Mouse (Mus musculus) intestine, postnatal 0 days (tissue): ENCODE measurements around the gene Vrk2. TPM values are rescaled to one million over a fixed set of nuclear protein-coding genes. Genes with fewer than 3 reads are reported as not detected.

ENCODE experiments used
- ATAC-seq: fragments of 200-750 bp; cut with Nextera tagmentation; 2 replicates; pipeline ENCODE4 v1.8.0; 2017; ENCODE audit warnings: mild to moderate bottlenecking, moderate TSS enrichment, moderate library complexity
- H3K27ac ChIP-seq: fragments of 300-500 bp; sonication (generic); 2 replicates; pipeline ENCODE4 v1.5.1; 2014; ENCODE audit warnings: mild to moderate bottlenecking, low read depth, low read length, moderate library complexity
- H3K27me3 ChIP-seq: fragments of 300-500 bp; sonication (generic); replicated peaks from 2 replicates; pipeline ENCODE4 v1.6.1; 2014; ENCODE audit warnings: low read length, mixed read lengths; ENCODE audit not compliant: control insufficient read depth, insufficient read depth
- H3K36me3 ChIP-seq: fragments of 300-500 bp; sonication (generic); 2 replicates; pipeline ENCODE4 v1.6.1; 2014; ENCODE audit warnings: mild to moderate bottlenecking, moderate library complexity; ENCODE audit not compliant: control insufficient read depth, insufficient read depth
- H3K4me1 ChIP-seq: fragments of 300-500 bp; sonication (generic); replicated peaks from 2 replicates; pipeline ENCODE4 v1.6.1; 2014; ENCODE audit warnings: antibody characterized with exemption, low read length, mixed read lengths; ENCODE audit not compliant: control insufficient read depth, insufficient read depth
- H3K4me2 ChIP-seq: fragments of 300-500 bp; sonication (generic); replicated peaks from 2 replicates; pipeline ENCODE4 v1.6.1; 2014; ENCODE audit warnings: low read depth, mild to moderate bottlenecking, moderate library complexity
- H3K4me3 ChIP-seq: fragments of 300-500 bp; sonication (generic); 2 replicates; pipeline ENCODE4 v1.5.1; 2014; ENCODE audit warnings: low read depth, low read length
- H3K9ac ChIP-seq: fragments of 300-500 bp; sonication (generic); 2 replicates; pipeline ENCODE4 v1.6.1; 2014; ENCODE audit warnings: mild to moderate bottlenecking, low read depth, low read length
- H3K9me3 ChIP-seq: fragments of 300-500 bp; sonication (generic); 2 replicates; pipeline ENCODE4 v1.6.1; 2016; ENCODE audit warnings: mixed run types; ENCODE audit not compliant: control insufficient read depth
- CTCF ChIP-seq: sonication (generic); IDR thresholded peaks from 2 replicates; pipeline ENCODE4 v1.5.1; 2016; ENCODE audit warnings: low read depth, mild to moderate bottlenecking, control low read depth, antibody characterized with exemption, moderate library complexity
- WGBS: fragments of 180-500 bp; shearing (Covaris S2); extraction: QIAGEN DNeasy Blood & Tissue Kit; methylation state at CpG from one replicate; pipeline ENCODE4 v1.1.7; 2014; 5-methylcytosine and 5-hydroxymethylcytosine counted together
- polyA plus RNA-seq: library from polyadenylated mRNA; unstranded; fragments of >200 nt; fragmentation: Nextera tagmentation; extraction: Ambion mirVana; gene quantifications from 2 replicates; pipeline ENCODE4 v1.2.1, GENCODE M21; 2015

Gene Vrk2
- polyA plus RNA-seq, 1 experiment from 2014 or later: 10.1 TPM

GRCm38 (mm10) chr11:26608795-26609194 is 15.0 kb upstream of the Vrk2 start:
- Histone ChIP-seq H3K27ac (no peak overlapping the region), H3K4me1 (no peaks in the 10 kb centered on the region), H3K4me2 (no peak overlapping the region), H3K9ac (no peak overlapping the region), H3K9me3 (no peaks in the 10 kb centered on the region), H3K4me3 (no peak overlapping the region), H3K27me3 (no peaks in the 10 kb centered on the region), H3K36me3 (no peaks in the 10 kb centered on the region)
- TF ChIP-seq CTCF: no peak
- WGBS: 61% methylated on average over 10 of the region's 10 CpGs
- ATAC-seq: no peak

- Histone ChIP-seq H3K27ac (no peak overlapping the region), H3K4me2 (no peak overlapping the region), H3K9me3 (no peaks in the 10 kb centered on the region), H3K4me1 (no peaks in the 10 kb centered on the region), H3K36me3 (no peaks in the 10 kb centered on the region), H3K27me3 (no peaks in the 10 kb centered on the region), H3K9ac (no peak overlapping the region), H3K4me3 (no peak overlapping the region)
- WGBS: 94% methylated on average over 1 of the region's 1 CpGs
- no peak for ATAC-seq
- TF ChIP-seq CTCF: no peak
These were observed 10.4 kb upstream of the Vrk2 start for GRCm38 (mm10) chr11:26604061-26604655.

- ATAC-seq: no peak
- no peaks in the 10 kb centered on the region for H3K27me3 ChIP-seq
These were observed 7.9 kb upstream of the Vrk2 start for GRCm38 (mm10) chr11:26601571-26602175.

GRCm38 (mm10) chr11:26600692-26601091 is 6.9 kb upstream of the Vrk2 start:
- H3K9me3 ChIP-seq: no peaks in the 10 kb centered on the region
- H3K9ac ChIP-seq: no peak overlapping the region
- TF ChIP-seq CTCF: no peak
- no peaks in the 10 kb centered on the region for H3K36me3 ChIP-seq
- 77% methylated on average over 4 of the region's 4 CpGs for WGBS
- no peak overlapping the region for H3K4me3 ChIP-seq
- no peaks in the 10 kb centered on the region for H3K4me1 ChIP-seq
- H3K4me2 ChIP-seq: no peak overlapping the region
- H3K27me3 ChIP-seq: no peaks in the 10 kb centered on the region
- H3K27ac ChIP-seq: no peak overlapping the region
- ATAC-seq: no peak

More at GRCm38 (mm10) chr11:26601571-26602175, 7.9 kb upstream of the Vrk2 start:
- no peak overlapping the region for H3K4me3 ChIP-seq
- no peaks in the 10 kb centered on the region for H3K4me1 ChIP-seq
- no peak for TF ChIP-seq CTCF
- no peak overlapping the region for H3K4me2 ChIP-seq
- H3K27ac ChIP-seq: no peak overlapping the region
- H3K9me3 ChIP-seq: no peaks in the 10 kb centered on the region
- H3K9ac ChIP-seq: no peak overlapping the region
- no peaks in the 10 kb centered on the region for H3K36me3 ChIP-seq
- 86% methylated on average over 2 of the region's 2 CpGs for WGBS

- ATAC-seq: no peak
- WGBS: 54% methylated on average over 1 of the region's 1 CpGs
- Histone ChIP-seq H3K9me3 (no peaks in the 10 kb centered on the region), H3K36me3 (no peaks in the 10 kb centered on the region), H3K27me3 (no peaks in the 10 kb centered on the region), H3K9ac (no peak overlapping the region), H3K4me1 (no peaks in the 10 kb centered on the region), H3K27ac (no peak overlapping the region), H3K4me3 (no peak overlapping the region), H3K4me2 (no peak overlapping the region)
- no peak for TF ChIP-seq CTCF
These were observed 5.1 kb upstream of the Vrk2 start for GRCm38 (mm10) chr11:26598876-26599275.

GRCm38 (mm10) chr11:26597761-26598160 is 4.0 kb upstream of the Vrk2 start:
- ATAC-seq: no peak
- Histone ChIP-seq H3K4me1 (0 out of 2 replicates have a peak, but pooled peaks cover 2% of the 10 kb centered on the region), H3K9ac (no peak overlapping the region), H3K4me2 (no peak overlapping the region), H3K27ac (no peak overlapping the region), H3K27me3 (no peaks in the 10 kb centered on the region), H3K36me3 (no peaks in the 10 kb centered on the region), H3K9me3 (no peaks in the 10 kb centered on the region), H3K4me3 (no peak overlapping the region)
- 78% methylated on average over 6 of the region's 6 CpGs for WGBS
- TF ChIP-seq CTCF: no peak
